Mouse (Mus musculus) urinary bladder, postnatal 36 days (tissue): ENCODE results near the gene Trim80.
"Not testable (repeated sequence)": the region's sequence is repeated elsewhere in the genome, so short reads cannot be mapped to it uniquely, and the experiment has no call there.

Experiments
- DNase-seq, 2 experiments: peaks; one replicate each; pipeline ENCODE4 v3.0.0; 2022; ENCODE audit warnings: low spot score in 2 of 2, mixed read lengths in 1 of 2

The Trim80 gene

DNA sequence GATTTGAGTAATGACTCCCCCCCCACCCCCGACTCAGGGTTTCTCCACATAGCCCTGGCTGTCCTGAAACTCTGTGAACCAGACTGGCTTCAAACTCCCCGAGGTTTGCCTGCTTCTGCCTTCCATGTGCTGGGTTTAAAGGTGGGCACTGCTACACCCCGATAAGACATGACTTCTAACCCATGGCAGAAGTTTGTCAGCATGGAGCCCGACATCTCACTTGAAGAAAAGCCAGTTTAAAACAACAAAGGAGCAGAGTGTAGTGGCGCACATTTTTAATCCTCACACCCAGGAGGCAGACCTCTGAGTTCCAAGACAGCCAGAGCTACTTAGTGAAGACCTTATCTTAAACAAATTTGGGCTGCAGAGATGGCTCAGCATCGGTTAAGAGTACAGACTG, 52.0 kb downstream of the Trim80 start:
- DNase-seq, result no peak

DNA sequence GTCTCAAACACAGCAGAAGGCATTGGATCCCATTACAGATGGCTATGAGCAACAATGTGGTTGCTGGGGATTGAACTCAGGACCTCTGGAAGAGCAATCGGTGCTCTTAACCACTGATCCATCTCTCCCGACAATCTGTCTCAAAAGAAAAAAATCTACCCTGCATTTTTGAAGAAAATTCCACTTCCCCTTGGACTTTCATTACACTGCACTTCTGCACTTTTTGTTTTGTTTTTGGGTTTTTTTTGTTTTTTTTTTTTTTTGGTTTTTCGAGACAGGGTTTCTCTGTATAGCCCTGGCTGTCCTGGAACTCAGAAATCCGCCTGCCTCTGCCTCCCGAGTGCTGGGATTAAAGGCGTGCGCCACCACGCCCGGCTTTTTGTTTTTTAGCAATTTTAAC, 56.2 kb downstream of the Trim80 start:
- not testable (repeated sequence) for DNase-seq
